Mouse (Mus musculus) ES-Bruce4 (cell line): ENCODE data around the gene Btg2.

Experiments used
- CTCF ChIP-seq: IDR thresholded peaks from one replicate; pipeline ENCODE4 v1.8.1; 2011; ENCODE audit warnings: low read depth, low read length
- POLR2A ChIP-seq: IDR thresholded peaks from one replicate; pipeline ENCODE4 v1.8.1; 2011; ENCODE audit warnings: low read length; ENCODE audit not compliant: insufficient read depth

DNA sequence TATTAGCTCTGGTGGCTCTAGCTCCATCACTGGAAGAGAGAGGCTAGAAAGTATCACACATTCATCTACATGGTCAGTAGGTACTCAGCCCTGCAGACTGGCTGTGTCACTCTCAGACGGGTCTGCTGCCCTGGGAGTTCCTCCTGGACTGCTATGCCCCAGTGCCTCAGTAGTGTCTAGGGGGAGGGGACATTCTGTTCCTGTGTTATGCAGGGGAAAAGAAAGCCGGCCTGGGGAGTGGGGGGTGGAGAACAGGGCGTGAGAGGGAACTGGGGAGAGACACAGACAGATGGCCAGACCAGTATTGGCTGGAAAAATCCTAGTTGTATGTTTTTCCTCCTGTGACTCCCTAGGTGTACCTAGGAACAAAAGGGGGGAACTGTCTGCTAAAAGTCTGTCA lies 7.1 kb upstream of the Btg2 start:
- no peak for TF ChIP-seq CTCF
- no peak for TF ChIP-seq POLR2A
